Comparison of ENCODE assay signal across 15 mouse cellular contexts in the genomic region with DNA sequence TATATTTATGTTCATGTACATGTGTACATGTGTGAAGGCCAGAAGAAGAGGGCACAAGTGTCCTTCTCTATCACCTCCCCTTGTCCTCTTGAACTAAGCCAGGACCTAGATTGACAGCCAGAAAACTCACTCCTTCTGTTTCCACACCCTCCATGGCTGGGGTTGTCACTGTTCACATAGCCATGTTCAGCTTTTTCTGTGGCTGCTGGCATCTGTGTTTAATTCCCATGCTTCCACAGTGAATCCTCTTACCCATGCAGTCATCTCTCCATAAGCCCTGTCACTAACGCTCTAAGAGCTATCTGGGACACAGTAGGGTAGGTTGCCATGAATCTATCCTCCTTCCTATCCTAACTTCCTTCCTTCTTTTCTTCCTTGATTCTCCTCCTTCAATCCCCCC.
DNase-seq lines count a peak whose midpoint lies in the region; ATAC-seq and TF ChIP-seq lines count a peak whose summit lies in the region.
"Had no signal": no experiment of that assay in that cellular context is flagged by ENCODE, and none has a peak within 500 bp of the region (broad histone marks: within the 10 kb centered on the region; RNA-seq: fewer than 3 reads in every experiment).

No protein-coding gene starts in this region.

- no peak for TF ChIP-seq POLR2A in spleen, adult 2 months (IDR thresholded peaks at IDR 0.05; ENCODE audit: low read depth, low read length)

- no peak for ATAC-seq in heart, embryonic 13.5 days (ENCODE audit: extremely low read depth, insufficient number of reproducible peaks, low FRiP score, low TSS enrichment)
- no peak for ATAC-seq in liver, embryonic 12.5 days
- ATAC-seq: midbrain, embryonic 15.5 days had no signal

- no peaks in the 10 kb centered on the region for H3K27me3 ChIP-seq in heart, embryonic 13.5 days (replicated peaks)
- H3K27me3 ChIP-seq in spleen, adult 2 months (ENCODE audit: control insufficient read depth, insufficient read depth, low read length), result no peaks in the 10 kb centered on the region
- H3K27me3 ChIP-seq in liver, embryonic 12.5 days (replicated peaks), result no peaks in the 10 kb centered on the region
- H3K27me3 ChIP-seq: hindbrain, embryonic 13.5 days; intestine, embryonic 15.5 days; midbrain, embryonic 15.5 days had no signal

- H3K9me3 ChIP-seq in heart, embryonic 13.5 days, result no peaks in the 10 kb centered on the region
- no peaks in the 10 kb centered on the region for H3K9me3 ChIP-seq in liver, embryonic 12.5 days (replicated peaks)
- H3K9me3 ChIP-seq: hindbrain, embryonic 13.5 days; intestine, embryonic 15.5 days; midbrain, embryonic 15.5 days had no signal

- TF ChIP-seq CTCF in spleen, adult 2 months (IDR thresholded peaks at IDR 0.05; ENCODE audit: extremely low read depth, insufficient read depth, insufficient read length, insufficient replicate concordance), result no peak

- no peaks in the 10 kb centered on the region for H3K36me3 ChIP-seq in heart, embryonic 13.5 days
- no peaks in the 10 kb centered on the region for H3K36me3 ChIP-seq in spleen, adult 2 months (ENCODE audit: control insufficient read depth, insufficient read depth, low read length)
- no peaks in the 10 kb centered on the region for H3K36me3 ChIP-seq in liver, embryonic 12.5 days
- H3K36me3 ChIP-seq: hindbrain, embryonic 13.5 days; intestine, embryonic 15.5 days; midbrain, embryonic 15.5 days had no signal

- peak overlapping the region; percentile 96 for H3K27ac ChIP-seq in heart, embryonic 13.5 days (replicated peaks)
- H3K27ac ChIP-seq in spleen, adult 2 months (ENCODE audit: insufficient read depth, low read length), result peak overlapping the region; percentile 25
- peak overlapping the region; percentile 100 for H3K27ac ChIP-seq in liver, embryonic 12.5 days
- H3K27ac ChIP-seq: hindbrain, embryonic 13.5 days; intestine, embryonic 15.5 days; macrophage; midbrain, embryonic 15.5 days had no signal

- peak overlapping the region; percentile 41 for H3K9ac ChIP-seq in heart, embryonic 13.5 days
- peak overlapping the region; percentile 60 for H3K9ac ChIP-seq in liver, embryonic 12.5 days
- H3K9ac ChIP-seq: hindbrain, embryonic 13.5 days; intestine, embryonic 15.5 days; midbrain, embryonic 15.5 days had no signal

- H3K4me3 ChIP-seq in heart, embryonic 13.5 days, result no peak overlapping the region
- H3K4me3 ChIP-seq in spleen, adult 2 months (ENCODE audit: extremely low read depth, insufficient read depth, insufficient read length), result no peak overlapping the region
- no peak overlapping the region for H3K4me3 ChIP-seq in liver, embryonic 12.5 days
- H3K4me3 ChIP-seq: hindbrain, embryonic 13.5 days; intestine, embryonic 15.5 days; midbrain, embryonic 15.5 days had no signal

- WGBS in heart, embryonic 13.5 days, result 12% methylated on average over 1 of the region's 1 CpGs
- 84% methylated on average over 1 of the region's 1 CpGs for whole genome bisulfite sequencing in spleen, adult 2 months
- WGBS in liver, embryonic 12.5 days (ENCODE audit: insufficient replicate concordance), result 31% methylated on average over 1 of the region's 1 CpGs

- H3K4me1 ChIP-seq in heart, embryonic 13.5 days, result peaks cover 67% of the 10 kb centered on the region
- H3K4me1 ChIP-seq in spleen, adult 2 months (ENCODE audit: control insufficient read depth, insufficient read depth, insufficient read length), result peaks cover 61% of the 10 kb centered on the region
- H3K4me1 ChIP-seq in liver, embryonic 12.5 days, result peaks cover 94% of the 10 kb centered on the region

- peak overlapping the region; percentile 56 for H3K4me2 ChIP-seq in heart, embryonic 13.5 days
- peak overlapping the region; percentile 63 for H3K4me2 ChIP-seq in liver, embryonic 12.5 days
- H3K4me2 ChIP-seq: hindbrain, embryonic 13.5 days; intestine, embryonic 15.5 days; midbrain, embryonic 15.5 days had no signal

- intact Hi-C loops in heart, postnatal 14 days (cut with DNase I), result loop anchor here (5.0 kb wide), 2 partner anchors 39 to 89 kb away; partner anchors contain the start of gene Chsy1

- no peak for DNase-seq in heart, postnatal 14 days
- no peak for DNase-seq in spleen, adult 2 months (ENCODE audit: low read depth in 1 of 2, low spot score in 2 of 2)
- no peak for DNase-seq in spleen, postnatal 36 days (ENCODE audit: low spot score in 2 of 2)
- no peak for DNase-seq in kidney, postnatal 25 days
- no peak for DNase-seq in layer of hippocampus, adult 11-12 months (ENCODE audit: low spot score)
- DNase-seq: adrenal gland, postnatal 36 days; cerebellum, adult 9-10 months; gastrocnemius, postnatal 36 days; spleen, adult 18-20 months had no signal

Comparison
In these comparisons a context has a peak if more than half of its experiments do, and no peak if none do; other contexts are left out.
1. H3K27ac ChIP-seq: peak in every context shown above with its lines; median percentile 100 in liver, embryonic 12.5 days; 96 in heart, embryonic 13.5 days; 25 in spleen, adult 2 months.